Mouse (Mus musculus) stomach, embryonic 14.5 days (tissue): ENCODE measurements around the gene Cadps2. TPM values are rescaled to one million over a fixed set of nuclear protein-coding genes. Genes with fewer than 3 reads are reported as not detected.

Experiments
- ATAC-seq: fragments of 200-750 bp; cut with Nextera tagmentation; 2 replicates; pipeline ENCODE4 v1.8.0; 2017; ENCODE audit warnings: low read depth, moderate TSS enrichment; ENCODE audit not compliant: insufficient number of reproducible peaks, insufficient read depth, low FRiP score
- H3K27ac ChIP-seq: fragments of 300-500 bp; sonication (generic); 2 replicates; pipeline ENCODE4 v1.5.1; 2014; ENCODE audit warnings: mild to moderate bottlenecking, low read length, moderate library complexity, mixed read lengths
- H3K27me3 ChIP-seq: fragments of 300-500 bp; sonication (generic); 2 replicates; pipeline ENCODE4 v1.6.1; 2014; ENCODE audit warnings: low read length, control low read depth, mixed read lengths; ENCODE audit not compliant: control insufficient read depth, insufficient read depth
- H3K36me3 ChIP-seq: fragments of 300-500 bp; sonication (generic); 2 replicates; pipeline ENCODE4 v1.6.1; 2014; ENCODE audit warnings: mild to moderate bottlenecking, control low read depth, low read length, moderate library complexity, mixed read lengths; ENCODE audit not compliant: control insufficient read depth, insufficient read depth
- H3K4me1 ChIP-seq: fragments of 300-500 bp; sonication (generic); 2 replicates; pipeline ENCODE4 v1.6.1; 2014; ENCODE audit warnings: low read length, control low read depth, mixed read lengths; ENCODE audit not compliant: control insufficient read depth, insufficient read depth
- H3K4me2 ChIP-seq: fragments of 300-500 bp; sonication (generic); replicated peaks from 2 replicates; pipeline ENCODE4 v1.6.1; 2014; ENCODE audit warnings: low read depth, low read length, control low read depth
- H3K4me3 ChIP-seq: fragments of 300-500 bp; sonication (generic); 2 replicates; pipeline ENCODE4 v1.5.1; 2014; ENCODE audit warnings: low read depth, low read length, control low read depth
- H3K9ac ChIP-seq: fragments of 300-500 bp; sonication (generic); replicated peaks from 2 replicates; pipeline ENCODE4 v1.6.1; 2014; ENCODE audit warnings: low read depth, mild to moderate bottlenecking, control low read depth, low read length, moderate library complexity, mixed read lengths
- H3K9me3 ChIP-seq: fragments of 300-500 bp; sonication (generic); 2 replicates; pipeline ENCODE4 v1.6.1; 2016; ENCODE audit warnings: low read depth, low read length, control low read depth; ENCODE audit not compliant: control insufficient read depth
- WGBS: fragments of 180-500 bp; shearing (Covaris S2); extraction: QIAGEN DNeasy Blood & Tissue Kit; methylation state at CpG from one replicate; pipeline ENCODE4 v1.1.7; 2014; 5-methylcytosine and 5-hydroxymethylcytosine counted together
- polyA plus RNA-seq: library from polyadenylated mRNA; unstranded; fragments of >200 nt; fragmentation: Nextera tagmentation; extraction: Ambion mirVana; gene quantifications from 2 replicates; pipeline ENCODE4 v1.2.1, GENCODE M21; 2014

The Cadps2 gene
- polyA plus RNA-seq, 1 experiment from 2014 or later = 2.4 TPM

GRCm38 (mm10) chr6:23821819-23822218 is 17.4 kb downstream of the Cadps2 start:
- Histone ChIP-seq H3K27ac (no peak overlapping the region), H3K4me1 (no peaks in the 10 kb centered on the region), H3K27me3 (no peaks in the 10 kb centered on the region), H3K9me3 (no peaks in the 10 kb centered on the region), H3K36me3 (no peaks in the 10 kb centered on the region), H3K4me3 (no peak overlapping the region), H3K4me2 (no peak overlapping the region), H3K9ac (no peak overlapping the region)
- no peak for ATAC-seq
- 84% methylated on average over 5 of the region's 5 CpGs for WGBS

- no peaks in the 10 kb centered on the region for H3K9me3 ChIP-seq
- H3K27me3 ChIP-seq = no peaks in the 10 kb centered on the region
- no peak overlapping the region for H3K4me2 ChIP-seq
- H3K27ac ChIP-seq = no peak overlapping the region
- WGBS = 76% methylated on average over 1 of the region's 1 CpGs
- no peaks in the 10 kb centered on the region for H3K36me3 ChIP-seq
- no peaks in the 10 kb centered on the region for H3K4me1 ChIP-seq
- no peak overlapping the region for H3K9ac ChIP-seq
- no peak for ATAC-seq
- no peak overlapping the region for H3K4me3 ChIP-seq
These were observed 29.1 kb downstream of the Cadps2 start for GRCm38 (mm10) chr6:23810087-23810486.

GRCm38 (mm10) chr6:23809344-23809743 is 29.9 kb downstream of the Cadps2 start:
- WGBS = 90% methylated on average over 6 of the region's 6 CpGs
- ATAC-seq = no peak
- H3K27ac ChIP-seq = no peak overlapping the region
- H3K4me1 ChIP-seq = no peaks in the 10 kb centered on the region
- no peak overlapping the region for H3K4me3 ChIP-seq
- H3K9me3 ChIP-seq = no peaks in the 10 kb centered on the region
- no peaks in the 10 kb centered on the region for H3K27me3 ChIP-seq
- no peak overlapping the region for H3K4me2 ChIP-seq
- no peak overlapping the region for H3K9ac ChIP-seq
- no peaks in the 10 kb centered on the region for H3K36me3 ChIP-seq

- H3K27ac ChIP-seq = no peak overlapping the region
- H3K9me3 ChIP-seq = no peaks in the 10 kb centered on the region
- no peak overlapping the region for H3K4me3 ChIP-seq
- no peak for ATAC-seq
- no peaks in the 10 kb centered on the region for H3K36me3 ChIP-seq
- 95% methylated on average over 7 of the region's 7 CpGs for WGBS
- H3K4me2 ChIP-seq = no peak overlapping the region
- H3K4me1 ChIP-seq = no peaks in the 10 kb centered on the region
- no peak overlapping the region for H3K9ac ChIP-seq
- no peaks in the 10 kb centered on the region for H3K27me3 ChIP-seq
These were observed 33.9 kb downstream of the Cadps2 start for GRCm38 (mm10) chr6:23805333-23805732.

GRCm38 (mm10) chr6:23791822-23792221 is 47.4 kb downstream of the Cadps2 start:
- H3K9ac ChIP-seq = no peak overlapping the region
- no peaks in the 10 kb centered on the region for H3K4me1 ChIP-seq
- no peak overlapping the region for H3K4me3 ChIP-seq
- no peak for ATAC-seq
- no peaks in the 10 kb centered on the region for H3K9me3 ChIP-seq
- H3K36me3 ChIP-seq = no peaks in the 10 kb centered on the region
- H3K27ac ChIP-seq = no peak overlapping the region
- no peak overlapping the region for H3K4me2 ChIP-seq
- WGBS = 79% methylated on average over 3 of the region's 3 CpGs
- H3K27me3 ChIP-seq = no peaks in the 10 kb centered on the region

- H3K27ac ChIP-seq = no peak overlapping the region
- H3K27me3 ChIP-seq = no peaks in the 10 kb centered on the region
- 29% methylated on average over 1 of the region's 1 CpGs for WGBS
- no peak overlapping the region for H3K4me3 ChIP-seq
- no peaks in the 10 kb centered on the region for H3K36me3 ChIP-seq
- no peak overlapping the region for H3K4me2 ChIP-seq
- ATAC-seq = peak; percentile 37; the same call in 1 of the 2 replicates
- H3K9ac ChIP-seq = no peak overlapping the region
- no peaks in the 10 kb centered on the region for H3K9me3 ChIP-seq
- H3K4me1 ChIP-seq = no peaks in the 10 kb centered on the region
These were observed 61.6 kb downstream of the Cadps2 start for GRCm38 (mm10) chr6:23777641-23778040.

GRCm38 (mm10) chr6:23762204-23762603 is 77.0 kb downstream of the Cadps2 start:
- Histone ChIP-seq H3K36me3 (no peaks in the 10 kb centered on the region), H3K27me3 (no peaks in the 10 kb centered on the region), H3K4me1 (no peaks in the 10 kb centered on the region), H3K4me2 (no peak overlapping the region), H3K9me3 (no peaks in the 10 kb centered on the region), H3K27ac (no peak overlapping the region), H3K9ac (no peak overlapping the region), H3K4me3 (no peak overlapping the region)
- ATAC-seq = no peak
- 60% methylated on average over 3 of the region's 3 CpGs for WGBS

GRCm38 (mm10) chr6:23758249-23758648 is 81.0 kb downstream of the Cadps2 start:
- Histone ChIP-seq H3K27ac (no peak overlapping the region), H3K9ac (no peak overlapping the region), H3K36me3 (no peaks in the 10 kb centered on the region), H3K4me3 (no peak overlapping the region), H3K27me3 (no peaks in the 10 kb centered on the region), H3K4me2 (no peak overlapping the region), H3K4me1 (no peaks in the 10 kb centered on the region), H3K9me3 (no peaks in the 10 kb centered on the region)
- WGBS = 72% methylated on average over 2 of the region's 2 CpGs
- no peak for ATAC-seq

- Histone ChIP-seq H3K9me3 (no peaks in the 10 kb centered on the region), H3K27me3 (no peaks in the 10 kb centered on the region), H3K4me1 (no peaks in the 10 kb centered on the region), H3K4me3 (no peak overlapping the region), H3K9ac (no peak overlapping the region), H3K4me2 (no peak overlapping the region), H3K36me3 (no peaks in the 10 kb centered on the region), H3K27ac (no peak overlapping the region)
- ATAC-seq = no peak
- 80% methylated on average over 5 of the region's 5 CpGs for WGBS
These were observed 90.4 kb downstream of the Cadps2 start for GRCm38 (mm10) chr6:23748823-23749222.
